Mouse (Mus musculus) myocyte (in vitro differentiated cells): ENCODE results near the gene Krt7. TPM values are rescaled to one million over a fixed set of nuclear protein-coding genes. Genes with fewer than 3 reads are reported as not detected.

Experiments
- H3K27me3 ChIP-seq: one replicate; pipeline ENCODE4 v1.6.1; 2011; ENCODE audit not compliant: control insufficient read depth, insufficient read depth, insufficient read length
- H3K36me3 ChIP-seq: one replicate; pipeline ENCODE4 v1.6.1; 2011; ENCODE audit not compliant: control insufficient read depth, insufficient read depth
- H3K4me2 ChIP-seq: one replicate; pipeline ENCODE4 v1.6.1; 2011; ENCODE audit warnings: low read depth, control low read depth
- H3K4me3 ChIP-seq: one replicate; pipeline ENCODE4 v1.5.1; 2011; ENCODE audit warnings: mild to moderate bottlenecking, control low read depth, moderate library complexity
- H3K79me2 ChIP-seq: one replicate; pipeline ENCODE4 v1.6.1; 2011; ENCODE audit not compliant: control insufficient read depth, insufficient read depth
- H3ac ChIP-seq: one replicate; pipeline ENCODE4 v1.6.1; 2011; ENCODE audit not compliant: control insufficient read depth, insufficient read length
- CEBPB ChIP-seq: IDR thresholded peaks from 2 replicates; pipeline ENCODE4 v1.6.1; 2011; ENCODE audit warnings: mild to moderate bottlenecking, moderate library complexity; ENCODE audit not compliant: poor library complexity, insufficient read depth, severe bottlenecking
- E2F4 ChIP-seq: IDR thresholded peaks from one replicate; pipeline ENCODE4 v1.6.1; 2011; ENCODE audit warnings: mild to moderate bottlenecking, control low read depth, moderate library complexity; ENCODE audit not compliant: insufficient read depth
- MAX ChIP-seq: IDR thresholded peaks from one replicate; pipeline ENCODE4 v1.6.1; 2011; ENCODE audit warnings: low read depth, mild to moderate bottlenecking, control low read depth
- MYOD1 ChIP-seq, 3 experiments: IDR thresholded peaks; one replicate each; pipeline ENCODE4 v1.6.1; 2011; ENCODE audit warnings: control low read depth in 2 of 3, low read depth in 2 of 3, mild to moderate bottlenecking in 2 of 3, moderate library complexity in 1 of 3; ENCODE audit not compliant: insufficient read length in 2 of 3, control insufficient read depth in 1 of 3
- MYOG ChIP-seq, 3 experiments: IDR thresholded peaks; one replicate each; pipeline ENCODE4 v1.6.1; 2011; ENCODE audit warnings: control low read depth in 2 of 3, low read depth in 2 of 3, mild to moderate bottlenecking in 2 of 3; ENCODE audit not compliant: insufficient read length in 2 of 3, control insufficient read depth in 1 of 3, insufficient read depth in 1 of 3
- POLR2A ChIP-seq: IDR thresholded peaks from one replicate; pipeline ENCODE4 v1.6.1; 2011; ENCODE audit warnings: low read depth, mild to moderate bottlenecking, control low read depth, moderate library complexity; ENCODE audit not compliant: insufficient read length
- POLR2AphosphoS2 ChIP-seq: IDR thresholded peaks from one replicate; pipeline ENCODE4 v1.6.1; 2011; ENCODE audit warnings: low read depth, control low read depth; ENCODE audit not compliant: insufficient read length
- REST ChIP-seq: IDR thresholded peaks from one replicate; pipeline ENCODE4 v1.6.1; 2011; ENCODE audit warnings: mild to moderate bottlenecking, control low read depth, moderate library complexity; ENCODE audit not compliant: insufficient read depth, insufficient read length
- SRF ChIP-seq: IDR thresholded peaks from one replicate; pipeline ENCODE4 v1.6.1; 2011; ENCODE audit warnings: low read depth; ENCODE audit not compliant: control insufficient read depth, insufficient read length
- TCF12 ChIP-seq: IDR thresholded peaks from one replicate; pipeline ENCODE4 v1.6.1; 2011; ENCODE audit warnings: mild to moderate bottlenecking, control low read depth; ENCODE audit not compliant: poor library complexity, insufficient read depth, severe bottlenecking
- TCF3 ChIP-seq: IDR thresholded peaks from one replicate; pipeline ENCODE4 v1.6.1; 2011; ENCODE audit warnings: low read depth, control low read depth; ENCODE audit not compliant: insufficient read length
- USF1 ChIP-seq: IDR thresholded peaks from one replicate; pipeline ENCODE4 v1.6.1; 2011; ENCODE audit warnings: low read depth, mild to moderate bottlenecking, control low read depth, moderate library complexity
- polyA plus RNA-seq: library from polyadenylated mRNA; unstranded; fragments of >200 nt; fragmentation: generic; extraction: Trizol; gene quantifications from one replicate; pipeline ENCODE4 v1.2.1, GENCODE M21; 2012; ENCODE audit warnings: missing spikeins

Krt7 gene
- polyA plus RNA-seq, 1 experiment, result 0.04 TPM

DNA sequence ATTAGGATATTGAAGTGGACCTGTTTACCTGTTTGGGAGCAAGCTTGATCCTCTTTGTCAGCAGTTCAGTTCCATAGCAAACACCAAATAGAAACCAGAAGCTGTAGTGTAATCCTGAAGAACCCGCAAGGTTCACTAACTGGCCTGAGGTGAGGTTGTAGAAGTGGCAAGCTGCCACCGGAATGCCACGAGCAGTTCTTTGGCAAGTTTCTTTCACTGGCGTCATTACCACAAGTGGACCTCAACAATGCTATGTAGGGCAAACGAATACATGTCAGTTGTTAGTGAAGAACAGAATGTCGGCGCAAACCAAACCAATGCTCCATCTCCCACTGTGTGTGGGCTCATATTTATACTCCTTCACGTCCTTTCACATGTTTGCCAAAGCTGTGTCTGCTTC is 12.6 kb upstream of the Krt7 start:
- Histone ChIP-seq H3ac (no peak overlapping the region), H3K36me3 (no peaks in the 10 kb centered on the region), H3K79me2 (no peaks in the 10 kb centered on the region), H3K4me2 (no peak overlapping the region), H3K27me3 (peaks cover 18% of the 10 kb centered on the region), H3K4me3 (no peak overlapping the region)
- TF ChIP-seq POLR2A (no peak), CEBPB (no peak), TCF3 (no peak), MYOD1 (IDR thresholded peaks at IDR 0.05; ENCODE audit: control insufficient read depth in 1 of 3, insufficient read length in 2 of 3, low read depth in 2 of 3) (no peak), REST (no peak), TCF12 (no peak), E2F4 (no peak), MYOG (IDR thresholded peaks at IDR 0.05; ENCODE audit: control insufficient read depth in 1 of 3, insufficient read depth in 1 of 3, insufficient read length in 2 of 3, low read depth in 2 of 3) (no peak), MAX (no peak), POLR2AphosphoS2 (no peak), USF1 (no peak), SRF (no peak)

DNA sequence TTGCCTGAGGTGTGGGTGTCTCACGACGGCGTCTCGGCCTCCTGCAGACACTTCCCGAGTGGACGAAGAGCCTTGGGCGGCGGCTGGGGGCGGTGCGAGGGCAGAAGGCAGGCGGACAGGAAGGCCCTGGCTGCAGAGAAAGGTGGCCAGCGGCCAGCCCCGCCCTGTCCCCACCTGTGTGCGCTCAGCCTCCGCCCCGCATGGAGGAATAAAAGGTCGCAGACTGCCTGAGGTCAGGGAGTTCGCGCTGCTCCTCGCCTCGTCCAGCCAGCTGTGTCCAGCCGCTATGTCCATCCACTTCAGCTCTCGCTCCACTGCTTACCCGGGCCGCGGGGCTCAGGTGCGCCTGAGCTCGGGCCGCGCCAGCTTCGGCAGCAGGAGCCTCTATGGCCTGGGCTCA is 1.3 kb downstream of the Krt7 start:
- TF ChIP-seq POLR2A (no peak), MAX (no peak), MYOD1 (IDR thresholded peaks at IDR 0.05; ENCODE audit: control insufficient read depth in 1 of 3, insufficient read length in 2 of 3, low read depth in 2 of 3) (no peak), CEBPB (no peak), POLR2AphosphoS2 (no peak), E2F4 (no peak), SRF (no peak), USF1 (no peak)
- H3K79me2 ChIP-seq, result no peaks in the 10 kb centered on the region
- peaks cover 70% of the 10 kb centered on the region for H3K27me3 ChIP-seq
- no peak overlapping the region for H3K4me3 ChIP-seq
- no peaks in the 10 kb centered on the region for H3K36me3 ChIP-seq
- no peak overlapping the region for H3ac ChIP-seq
- H3K4me2 ChIP-seq, result no peak overlapping the region

DNA sequence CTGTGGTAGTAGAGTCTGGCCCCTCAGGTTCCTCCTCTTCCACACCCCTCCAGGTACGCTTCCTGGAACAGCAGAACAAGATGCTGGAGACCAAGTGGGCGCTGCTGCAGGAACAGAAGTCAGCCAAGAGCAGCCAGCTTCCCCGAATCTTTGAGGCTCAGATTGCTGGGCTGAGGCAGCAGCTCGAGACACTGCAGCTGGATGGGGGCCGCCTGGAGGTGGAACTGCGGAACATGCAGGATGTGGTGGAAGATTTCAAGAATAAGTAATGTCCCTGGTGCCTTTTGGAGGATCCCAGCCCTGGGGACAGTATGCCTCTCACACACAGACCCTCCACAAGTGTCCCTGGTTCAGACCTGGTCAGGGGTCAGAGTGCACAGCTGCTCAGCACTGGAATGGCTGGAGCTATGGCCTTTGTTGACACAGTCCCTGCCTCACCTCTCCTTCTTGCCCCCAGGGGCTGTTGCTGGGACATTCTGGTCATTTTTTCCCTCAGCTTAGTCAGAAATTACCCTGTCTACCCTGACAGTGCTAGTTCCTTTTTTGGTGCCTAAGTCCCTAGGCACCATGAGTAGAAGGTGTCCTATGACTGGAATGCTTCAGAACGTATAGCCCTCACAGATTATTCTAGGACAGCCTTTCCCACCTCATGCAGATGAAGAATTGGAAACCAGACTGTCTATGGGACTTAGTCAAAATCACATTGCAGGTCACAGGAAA is 3.2 kb downstream of the Krt7 start:
- H3K27me3 ChIP-seq, result peaks cover 68% of the 10 kb centered on the region
- H3K36me3 ChIP-seq, result no peaks in the 10 kb centered on the region
- H3K4me2 ChIP-seq, result no peak overlapping the region
- no peak overlapping the region for H3K4me3 ChIP-seq
- no peak overlapping the region for H3ac ChIP-seq
- no peak for TF ChIP-seq POLR2A
- TF ChIP-seq USF1, result no peak
- no peaks in the 10 kb centered on the region for H3K79me2 ChIP-seq

DNA sequence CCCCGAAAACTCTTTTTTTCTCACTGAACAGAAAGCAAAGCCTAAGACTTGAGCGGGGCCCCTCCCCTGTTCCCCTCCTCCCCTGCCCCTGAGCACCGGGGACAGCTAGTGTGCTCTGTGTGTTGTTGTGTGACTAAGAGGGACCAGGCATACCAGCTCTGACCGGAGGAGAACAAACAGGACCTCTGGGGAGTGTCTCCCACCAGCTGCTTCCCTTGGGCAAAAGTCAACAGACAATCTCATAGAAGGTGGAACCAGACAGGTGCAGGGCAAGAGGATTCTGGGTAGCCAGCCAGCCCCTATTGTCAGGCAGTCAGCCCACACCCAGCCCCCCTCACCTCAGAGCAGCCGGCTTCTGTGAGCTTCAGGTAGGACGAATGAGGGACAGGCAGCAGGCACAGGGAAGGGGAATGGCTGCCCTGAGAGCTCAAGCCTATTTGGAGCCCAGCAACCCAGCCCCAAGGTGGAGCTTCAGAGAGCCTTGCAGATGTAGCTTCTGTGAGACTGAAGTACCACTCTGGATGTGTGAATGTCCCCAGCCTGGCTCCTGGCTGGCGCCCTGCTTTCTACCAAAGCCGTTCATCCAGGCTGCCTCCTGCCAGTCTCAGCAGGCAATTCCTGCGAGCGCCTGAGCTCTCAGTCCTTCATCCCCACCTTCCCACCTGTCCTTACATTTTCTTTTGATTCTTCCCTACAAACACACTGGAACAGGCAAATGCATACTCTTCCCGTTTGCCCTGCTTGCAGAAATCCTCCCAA is 4.1 kb downstream of the Krt7 start:
- Histone ChIP-seq H3K4me3 (no peak overlapping the region), H3K36me3 (no peaks in the 10 kb centered on the region), H3ac (no peak overlapping the region), H3K27me3 (peaks cover 63% of the 10 kb centered on the region), H3K4me2 (no peak overlapping the region), H3K79me2 (no peaks in the 10 kb centered on the region)
- TF ChIP-seq TCF3 (no peak), MAX (no peak), USF1 (no peak), MYOG (IDR thresholded peaks at IDR 0.05; ENCODE audit: control insufficient read depth in 1 of 3, insufficient read depth in 1 of 3, insufficient read length in 2 of 3, low read depth in 2 of 3) (no peak), E2F4 (no peak), POLR2A (no peak), CEBPB (no peak), MYOD1 (IDR thresholded peaks at IDR 0.05; ENCODE audit: control insufficient read depth in 1 of 3, insufficient read length in 2 of 3, low read depth in 2 of 3) (no peak), TCF12 (no peak), REST (no peak), POLR2AphosphoS2 (no peak), SRF (no peak)

DNA sequence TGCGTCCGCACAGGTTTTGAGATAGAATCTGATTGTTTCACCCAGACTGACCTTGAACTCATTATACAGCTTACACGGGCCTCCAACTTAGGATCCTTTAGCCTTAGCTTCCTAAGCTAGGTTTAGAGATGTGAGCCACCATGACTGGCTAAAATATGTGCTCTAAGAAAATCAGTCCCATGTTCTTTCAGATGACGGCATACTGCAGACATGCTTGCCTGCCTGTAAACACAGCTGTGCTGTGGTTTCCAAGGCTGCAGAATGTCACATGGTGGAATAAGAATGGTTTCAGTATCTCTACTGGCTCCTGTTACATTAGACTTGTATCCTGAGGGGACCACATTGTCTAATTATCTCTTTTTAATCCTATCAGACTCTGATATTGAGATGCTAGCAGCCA is 8.1 kb downstream of the Krt7 start:
- Histone ChIP-seq H3K79me2 (no peaks in the 10 kb centered on the region), H3ac (no peak overlapping the region), H3K36me3 (no peaks in the 10 kb centered on the region), H3K4me3 (no peak overlapping the region), H3K27me3 (peaks cover 43% of the 10 kb centered on the region), H3K4me2 (no peak overlapping the region)
- no peak for TF ChIP-seq MYOG (IDR thresholded peaks at IDR 0.05; ENCODE audit: control insufficient read depth in 1 of 3, insufficient read depth in 1 of 3, insufficient read length in 2 of 3, low read depth in 2 of 3)
- TF ChIP-seq USF1, result no peak
- TF ChIP-seq MAX, result no peak
- no peak for TF ChIP-seq E2F4
- TF ChIP-seq POLR2AphosphoS2, result no peak
- no peak for TF ChIP-seq SRF
- no peak for TF ChIP-seq REST
- TF ChIP-seq MYOD1 (IDR thresholded peaks at IDR 0.05; ENCODE audit: control insufficient read depth in 1 of 3, insufficient read length in 2 of 3, low read depth in 2 of 3), result no peak
- TF ChIP-seq TCF3, result no peak
- no peak for TF ChIP-seq POLR2A
- no peak for TF ChIP-seq CEBPB
